Mouse (Mus musculus) myocyte (in vitro differentiated cells): ENCODE measurements around the gene Sub1.

Source experiments
- E2F4 ChIP-seq: IDR thresholded peaks from one replicate; pipeline ENCODE4 v1.6.1; 2011; ENCODE audit warnings: mild to moderate bottlenecking, control low read depth, moderate library complexity; ENCODE audit not compliant: insufficient read depth
- MAX ChIP-seq: IDR thresholded peaks from one replicate; pipeline ENCODE4 v1.6.1; 2011; ENCODE audit warnings: low read depth, mild to moderate bottlenecking, control low read depth
- POLR2A ChIP-seq: IDR thresholded peaks from one replicate; pipeline ENCODE4 v1.6.1; 2011; ENCODE audit warnings: low read depth, mild to moderate bottlenecking, control low read depth, moderate library complexity; ENCODE audit not compliant: insufficient read length
- SRF ChIP-seq: IDR thresholded peaks from one replicate; pipeline ENCODE4 v1.6.1; 2011; ENCODE audit warnings: low read depth; ENCODE audit not compliant: control insufficient read depth, insufficient read length
- USF1 ChIP-seq: IDR thresholded peaks from one replicate; pipeline ENCODE4 v1.6.1; 2011; ENCODE audit warnings: low read depth, mild to moderate bottlenecking, control low read depth, moderate library complexity

GRCm38 (mm10) chr15:12025341-12025740, 28.6 kb upstream of the Sub1 start:
- TF ChIP-seq SRF: no peak
- no peak for TF ChIP-seq POLR2A
- TF ChIP-seq USF1: no peak
- TF ChIP-seq E2F4: no peak
- no peak for TF ChIP-seq MAX
